Mouse (Mus musculus): ENCODE data around the gene Bsn.

Gene Bsn

DNA sequence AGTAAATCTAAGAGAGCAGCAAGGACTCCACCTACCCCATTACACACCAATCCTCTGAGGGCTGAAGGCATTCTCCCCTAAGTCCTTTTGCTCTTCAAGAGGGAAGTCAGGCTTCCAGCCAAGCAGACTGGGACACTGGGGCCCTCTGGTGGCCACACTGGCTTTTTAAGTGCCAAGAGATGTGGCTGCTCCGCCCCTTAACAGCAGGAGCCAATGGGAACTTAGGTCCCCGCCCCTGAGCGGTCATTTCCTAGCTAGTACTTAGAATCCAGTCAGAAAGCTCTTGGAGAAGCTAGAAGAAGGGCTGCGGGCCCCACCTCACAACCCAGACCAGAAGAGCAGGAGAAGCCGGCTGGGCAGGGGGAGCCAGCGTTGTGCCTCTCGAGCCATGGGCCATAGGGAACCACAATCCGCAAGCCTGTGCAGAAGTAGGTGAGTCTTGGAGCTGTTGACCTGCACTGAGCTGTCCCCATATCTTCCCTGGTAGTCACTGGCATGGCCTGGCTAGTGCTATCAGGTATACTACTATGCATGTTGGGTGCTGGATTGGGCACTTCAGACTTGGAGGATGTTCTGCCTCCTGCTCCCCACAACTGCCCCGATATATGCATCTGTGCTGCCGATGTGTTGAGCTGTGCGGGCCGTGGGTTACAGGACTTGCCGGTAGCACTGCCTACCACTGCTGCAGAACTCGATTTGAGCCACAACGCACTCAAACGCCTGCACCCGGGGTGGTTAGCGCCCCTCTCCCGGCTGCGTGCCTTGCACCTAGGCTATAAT is 137.1 kb downstream of the Bsn start, which contains the start of gene Amigo3:
Amigo3 (plus strand) TSS at position 275 of the 780 bp plus-strand sequence.
- peak; percentile 99 for DNase-seq

GRCm38 (mm10) chr9:108052411-108052810 is 137.8 kb downstream of the Bsn start:
- no peak for DNase-seq

GRCm38 (mm10) chr9:108051931-108052220 is 138.3 kb downstream of the Bsn start:
- no peak for DNase-seq

DNA sequence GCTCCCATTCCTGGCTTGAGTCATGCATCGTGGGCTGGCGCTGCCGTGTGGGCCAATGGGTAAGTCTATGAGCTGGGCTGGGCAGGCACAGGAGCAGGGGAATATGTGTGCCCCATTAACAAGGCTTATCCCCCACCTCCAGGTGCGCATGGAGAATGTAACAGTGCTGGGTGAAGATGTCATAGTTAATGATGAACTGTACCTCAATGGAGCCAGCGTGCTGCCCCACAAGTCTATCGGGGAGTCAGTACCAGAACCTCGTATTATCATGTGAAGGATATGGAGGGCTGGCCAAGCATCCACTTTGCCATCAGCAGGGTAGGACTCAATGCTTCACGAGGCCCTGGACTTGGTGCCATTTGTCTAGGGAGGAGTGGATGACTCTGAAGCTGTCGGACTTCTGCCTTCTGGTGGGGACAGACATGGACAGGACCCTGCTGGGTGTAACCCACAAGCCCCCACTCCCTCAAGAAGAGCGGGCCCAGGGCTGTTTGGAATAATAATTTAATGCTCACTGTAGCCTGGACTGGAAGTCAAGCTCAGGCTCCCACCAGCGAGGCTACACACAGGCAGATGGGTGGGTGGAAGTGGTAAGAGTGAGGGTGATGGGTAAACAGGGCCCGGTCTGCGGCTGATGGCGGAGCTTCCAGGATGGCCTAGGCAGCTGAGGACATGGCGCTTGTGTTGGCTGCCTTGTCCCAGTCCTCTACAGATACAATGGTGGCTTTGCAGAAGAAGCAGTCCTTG is 138.8 kb downstream of the Bsn start:
- no peak for DNase-seq

- DNase-seq = no peak
Measured at GRCm38 (mm10) chr9:108049561-108050251, 140.5 kb downstream of the Bsn start.

GRCm38 (mm10) chr9:108049016-108049455 is 141.1 kb downstream of the Bsn start, which contains the start of gene Gmppb:
Gmppb (plus strand) TSS chr9:108049242.
- DNase-seq = peak; percentile 98

GRCm38 (mm10) chr9:108048566-108048955 is 141.6 kb downstream of the Bsn start:
- no peak for DNase-seq

DNA sequence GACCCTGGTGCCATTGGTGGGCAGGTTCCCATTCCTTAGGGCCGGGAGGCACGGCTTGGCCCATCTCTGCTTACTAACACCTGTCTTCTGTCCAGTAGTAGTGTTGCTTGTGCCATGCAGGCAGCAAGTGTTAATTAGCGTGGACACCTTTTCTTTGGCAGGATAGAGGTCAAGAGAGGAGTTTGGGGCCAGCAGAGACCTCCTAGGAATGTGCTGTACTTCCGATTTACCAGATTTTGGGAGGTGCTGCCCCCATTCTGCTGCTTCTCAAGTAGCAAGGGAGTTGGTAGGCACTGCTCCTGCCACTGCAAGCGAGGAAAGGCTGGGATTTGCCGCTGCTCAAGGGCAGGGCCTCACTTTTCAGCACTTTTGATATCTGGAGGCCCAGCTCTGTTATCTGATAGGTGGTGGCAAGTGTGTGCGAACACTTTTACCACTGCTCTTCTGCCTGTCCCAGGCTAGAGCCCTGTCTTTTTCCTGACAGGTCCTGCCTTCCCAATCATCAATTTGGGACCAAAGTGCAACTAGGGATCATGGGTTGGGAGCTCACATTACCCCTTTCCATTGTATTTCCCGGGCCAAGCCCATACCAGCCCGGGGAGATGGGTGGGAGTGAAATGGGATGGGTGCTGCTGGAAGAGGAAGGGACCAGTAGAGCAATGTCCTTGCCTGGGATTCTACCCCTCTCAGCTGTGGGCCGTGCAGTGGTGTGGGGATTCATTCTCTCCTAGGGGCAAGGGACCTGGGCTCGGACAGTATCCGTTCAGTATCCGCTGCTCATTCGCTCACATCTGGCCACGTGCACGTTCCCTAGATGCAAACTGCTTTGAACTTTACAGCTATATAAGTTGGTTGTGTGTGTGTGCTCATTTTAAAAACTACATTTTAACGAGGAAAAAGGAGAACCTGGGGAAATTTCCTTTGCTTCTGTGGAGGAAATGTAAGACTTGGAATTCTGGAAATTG is 142.3 kb downstream of the Bsn start:
- no peak for DNase-seq

DNA sequence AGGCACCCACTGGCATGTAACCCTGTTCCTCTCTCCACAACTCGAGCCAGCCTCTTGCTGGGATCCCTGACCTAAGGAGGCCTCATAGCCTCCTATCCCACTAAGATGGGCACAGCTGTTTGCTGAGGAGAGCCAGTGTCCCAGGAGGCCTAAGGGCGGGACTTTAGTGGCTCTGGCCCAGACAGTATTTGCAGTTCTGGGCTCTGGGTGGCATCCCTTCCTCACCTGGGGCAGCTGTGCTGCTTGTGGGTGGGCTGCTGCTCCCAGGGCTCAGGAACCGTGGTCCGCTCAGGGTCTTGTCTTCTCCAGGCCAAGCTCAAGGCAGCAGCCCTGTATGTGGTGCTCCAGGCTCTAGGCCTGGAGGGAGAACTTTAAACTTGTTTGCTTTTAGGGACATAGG is 143.6 kb downstream of the Bsn start:
- no peak for DNase-seq
